Mouse (Mus musculus) kidney, postnatal 0 days (tissue): Measurements from ENCODE around the gene Nmur1. TPM values are rescaled to one million over a fixed set of nuclear protein-coding genes. Genes with fewer than 3 reads are reported as not detected.

ENCODE experiments used
- ATAC-seq: fragments of 200-750 bp; cut with Nextera tagmentation; replicated peaks from 2 replicates; pipeline ENCODE4 v1.8.0; 2017; ENCODE audit warnings: low read depth, moderate number of reproducible peaks, moderate TSS enrichment, moderate library complexity; ENCODE audit not compliant: low FRiP score
- DNase-seq: peaks from one replicate; pipeline ENCODE4 v3.0.0-alpha.2; 2016; ENCODE audit warnings: low spot score
- H3K27ac ChIP-seq: fragments of 300-500 bp; sonication (generic); 2 replicates; pipeline ENCODE4 v1.5.1; 2014; ENCODE audit warnings: mild to moderate bottlenecking
- H3K27me3 ChIP-seq: fragments of 300-500 bp; sonication (generic); 2 replicates; pipeline ENCODE4 v1.6.1; 2014; ENCODE audit warnings: low read length, mixed read lengths; ENCODE audit not compliant: insufficient read depth
- H3K36me3 ChIP-seq: fragments of 300-500 bp; sonication (generic); 2 replicates; pipeline ENCODE4 v1.6.1; 2014; ENCODE audit warnings: low read length, mixed read lengths; ENCODE audit not compliant: insufficient read depth
- H3K4me1 ChIP-seq: fragments of 300-500 bp; sonication (generic); replicated peaks from 2 replicates; pipeline ENCODE4 v1.6.1; 2014; ENCODE audit warnings: antibody characterized with exemption, low read length, mixed read lengths; ENCODE audit not compliant: insufficient read depth
- H3K4me2 ChIP-seq: fragments of 300-500 bp; sonication (generic); 2 replicates; pipeline ENCODE4 v1.6.1; 2014; ENCODE audit warnings: mild to moderate bottlenecking, low read length, moderate library complexity, mixed read lengths
- H3K4me3 ChIP-seq: fragments of 300-500 bp; sonication (generic); replicated peaks from 2 replicates; pipeline ENCODE4 v1.5.1; 2014; ENCODE audit warnings: low read depth, low read length
- H3K9ac ChIP-seq: fragments of 300-500 bp; sonication (generic); 2 replicates; pipeline ENCODE4 v1.6.1; 2014; ENCODE audit warnings: low read depth, low read length
- H3K9me3 ChIP-seq: fragments of 300-500 bp; sonication (generic); replicated peaks from 2 replicates; pipeline ENCODE4 v1.6.1; 2016; ENCODE audit warnings: low read length, inconsistent platforms, mixed read lengths
- CTCF ChIP-seq: IDR thresholded peaks from 2 replicates; pipeline ENCODE4 v1.5.1; 2016; ENCODE audit warnings: antibody characterized with exemption, low read depth, mild to moderate bottlenecking, moderate library complexity
- WGBS: fragments of 180-500 bp; shearing (Covaris S2); extraction: QIAGEN DNeasy Blood & Tissue Kit; methylation state at CpG from one replicate; pipeline ENCODE4 v1.1.7; 2014; 5-methylcytosine and 5-hydroxymethylcytosine counted together
- polyA plus RNA-seq: library from polyadenylated mRNA; unstranded; fragments of >200 nt; fragmentation: Nextera tagmentation; extraction: Ambion mirVana; gene quantifications from 2 replicates; pipeline ENCODE4 v1.2.1, GENCODE M21; 2015

The Nmur1 gene
- polyA plus RNA-seq, 1 experiment from 2014 or later: not detected

DNA sequence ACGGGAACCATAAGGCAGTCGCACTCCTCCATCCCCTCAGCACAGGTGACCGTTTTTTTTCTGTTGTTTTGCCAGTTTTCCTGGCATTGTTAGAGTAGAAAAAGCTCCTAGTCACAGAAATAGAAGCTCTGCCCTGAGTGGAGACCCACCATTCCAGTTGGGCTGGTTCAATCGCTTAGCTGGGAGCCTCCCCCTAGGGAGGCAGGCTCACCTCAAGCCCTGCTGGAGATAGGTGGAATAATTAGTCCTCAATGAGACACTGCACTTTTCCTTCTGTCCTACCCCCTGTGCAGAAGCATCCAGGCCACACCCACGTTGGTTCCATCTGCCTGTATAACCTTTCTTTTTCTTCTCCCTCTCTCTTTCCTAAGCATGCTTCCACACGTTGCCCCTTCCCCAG, 23.9 kb upstream of the Nmur1 start:
- Histone ChIP-seq H3K4me3 (no peak overlapping the region), H3K4me1 (peaks cover 12% of the 10 kb centered on the region), H3K9ac (no peak overlapping the region), H3K9me3 (no peaks in the 10 kb centered on the region), H3K36me3 (no peaks in the 10 kb centered on the region), H3K4me2 (no peak overlapping the region), H3K27ac (no peak overlapping the region), H3K27me3 (no peaks in the 10 kb centered on the region)
- 45% methylated on average over 6 of the region's 6 CpGs for WGBS
- ATAC-seq: no peak
- no peak for TF ChIP-seq CTCF
- no peak for DNase-seq

DNA sequence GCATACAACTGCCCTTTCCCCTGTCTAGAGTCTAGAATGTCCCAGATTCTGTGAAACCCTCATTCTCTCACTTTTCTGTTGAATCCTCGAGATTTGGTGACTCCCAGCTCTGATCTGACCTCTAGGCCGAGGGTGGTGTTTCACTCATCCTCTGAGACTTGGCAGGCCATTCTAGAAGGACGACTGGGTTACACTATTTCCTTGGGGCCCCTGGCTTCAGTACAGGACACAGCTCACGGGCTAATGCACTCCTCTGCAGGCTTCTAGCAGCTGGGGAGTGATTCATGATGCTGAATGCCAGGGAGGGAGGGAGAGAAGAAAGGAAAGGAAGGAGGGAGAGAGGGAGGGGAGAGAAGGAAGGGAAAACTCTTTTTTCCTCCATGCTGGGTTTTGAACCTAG, 22.2 kb upstream of the Nmur1 start:
- Histone ChIP-seq H3K27me3 (no peaks in the 10 kb centered on the region), H3K4me2 (no peak overlapping the region), H3K4me3 (no peak overlapping the region), H3K9me3 (no peaks in the 10 kb centered on the region), H3K4me1 (peaks cover 19% of the 10 kb centered on the region), H3K9ac (0 out of 2 replicates have a peak overlapping the region, but pooled peaks have one; percentile 31), H3K27ac (peak overlapping the region; percentile 91), H3K36me3 (no peaks in the 10 kb centered on the region)
- ATAC-seq (0 out of 2 replicates have a peak, but pooled peaks have one; percentile 15), DNase-seq (peak; percentile 82)
- WGBS: 3% methylated on average over 4 of the region's 4 CpGs
- peak; percentile 14; the same call in 1 of the 2 replicates for TF ChIP-seq CTCF

DNA sequence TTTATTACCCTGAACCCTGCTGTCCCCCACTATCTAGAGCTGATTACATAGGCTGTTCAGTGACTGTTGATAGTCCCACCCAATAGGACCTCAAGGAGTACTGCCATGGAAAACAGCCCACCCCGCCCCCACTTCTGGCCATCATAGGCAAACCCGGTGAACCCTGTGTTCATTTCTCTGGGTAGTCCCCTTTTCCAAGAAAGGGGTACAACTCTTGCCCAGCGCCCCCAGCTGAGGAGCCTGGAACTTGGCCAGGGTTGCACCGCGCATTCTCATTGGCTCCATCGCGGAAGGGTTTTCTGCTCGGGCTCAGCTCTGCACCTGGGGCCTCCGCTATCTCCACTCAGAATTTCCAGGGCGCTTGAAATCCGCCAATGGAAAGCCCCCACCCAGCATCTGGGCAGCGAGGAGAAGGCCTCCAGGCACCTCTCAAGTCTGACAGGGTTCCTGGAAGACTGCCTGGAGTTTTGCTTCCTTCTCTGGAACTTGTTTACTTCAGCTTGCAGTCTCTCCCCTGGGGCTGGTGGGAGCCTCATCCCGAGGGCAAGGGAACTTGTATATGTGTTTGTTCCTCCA, 21.7 kb upstream of the Nmur1 start:
- Histone ChIP-seq H3K4me3 (no peak overlapping the region), H3K27me3 (no peaks in the 10 kb centered on the region), H3K9ac (peak overlapping the region; percentile 23; the same call in 1 of the 2 replicates), H3K4me1 (peaks cover 24% of the 10 kb centered on the region), H3K27ac (peak overlapping the region; percentile 91), H3K4me2 (no peak overlapping the region), H3K9me3 (no peaks in the 10 kb centered on the region), H3K36me3 (no peaks in the 10 kb centered on the region)
- WGBS: 50% methylated on average over 13 of the region's 13 CpGs
- no peak for TF ChIP-seq CTCF
- no peak; the same call in 1 of the 2 replicates for ATAC-seq
- DNase-seq: peak; percentile 71

- no peak for ATAC-seq
These were observed 17.6 kb upstream of the Nmur1 start for GRCm38 (mm10) chr1:86443386-86444172.

DNA sequence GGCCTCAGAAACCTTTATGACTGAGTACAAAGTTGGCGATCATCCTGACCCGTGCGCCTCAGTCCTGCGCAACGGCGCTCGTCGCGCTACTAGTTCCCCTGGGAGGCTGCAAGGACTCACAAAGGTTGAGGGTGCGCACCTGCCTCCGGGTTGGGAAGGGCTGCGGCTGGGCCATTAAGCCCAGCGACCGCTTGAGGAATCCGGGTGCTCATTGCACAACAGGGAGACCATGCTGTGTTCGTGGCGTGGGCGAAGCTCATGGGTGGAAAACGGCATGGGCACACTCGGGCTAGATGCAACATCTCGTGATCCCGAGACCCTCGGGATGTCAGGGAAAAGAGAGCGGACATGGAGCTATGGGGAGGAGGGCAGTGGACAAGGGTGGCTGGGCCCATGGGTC, 16.8 kb upstream of the Nmur1 start:
- TF ChIP-seq CTCF: no peak
- no peak for DNase-seq
- no peaks in the 10 kb centered on the region for H3K9me3 ChIP-seq
- peak overlapping the region; percentile 98 for H3K27ac ChIP-seq
- peak; percentile 18 for ATAC-seq
- peak overlapping the region; percentile 29 for H3K4me3 ChIP-seq
- 2% methylated on average over 24 of the region's 24 CpGs for WGBS
- no peaks in the 10 kb centered on the region for H3K36me3 ChIP-seq
- peak overlapping the region; percentile 63 for H3K4me2 ChIP-seq
- no peaks in the 10 kb centered on the region for H3K27me3 ChIP-seq
- H3K9ac ChIP-seq: peak overlapping the region; percentile 72
- peaks cover 22% of the 10 kb centered on the region for H3K4me1 ChIP-seq

More at GRCm38 (mm10) chr1:86443386-86444172, 17.6 kb upstream of the Nmur1 start:
- Histone ChIP-seq H3K4me1 (peaks cover 23% of the 10 kb centered on the region), H3K27me3 (no peaks in the 10 kb centered on the region), H3K9ac (0 out of 2 replicates have a peak overlapping the region, but pooled peaks have one; percentile 72), H3K27ac (peak overlapping the region; percentile 98), H3K4me3 (no peak overlapping the region), H3K9me3 (no peaks in the 10 kb centered on the region), H3K36me3 (no peaks in the 10 kb centered on the region), H3K4me2 (peak overlapping the region; percentile 63; the same call in 1 of the 2 replicates)
- 39% methylated on average over 8 of the region's 8 CpGs for WGBS
- TF ChIP-seq CTCF: no peak
- peak; percentile 51 for DNase-seq

GRCm38 (mm10) chr1:86441980-86442831, 16.2 kb upstream of the Nmur1 start:
- Histone ChIP-seq H3K4me2 (peak overlapping the region; percentile 63), H3K9me3 (no peaks in the 10 kb centered on the region), H3K36me3 (no peaks in the 10 kb centered on the region), H3K27me3 (no peaks in the 10 kb centered on the region), H3K4me1 (peaks cover 18% of the 10 kb centered on the region), H3K9ac (peak overlapping the region; percentile 72), H3K27ac (peak overlapping the region; percentile 98), H3K4me3 (peak overlapping the region; percentile 29)
- under 1% methylated on average over 80 of the region's 81 CpGs for WGBS
- TF ChIP-seq CTCF: no peak
- peak; percentile 93 for DNase-seq
- peak; percentile 63 for ATAC-seq
